Mouse (Mus musculus) thymus, adult 2 months (tissue): ENCODE measurements around the gene Abcg1.

Experiments
- CTCF ChIP-seq: fragments of 200-500 bp; IDR thresholded peaks from 2 replicates; pipeline ENCODE4 v1.5.1; 2012; ENCODE audit warnings: mild to moderate bottlenecking, control low read depth, low read length, moderate library complexity, borderline replicate concordance; ENCODE audit not compliant: control insufficient read depth, poor library complexity, insufficient read depth; ENCODE audit errors: extremely low read depth
- POLR2A ChIP-seq: fragments of 200-500 bp; IDR thresholded peaks from 2 replicates; pipeline ENCODE4 v1.6.1; 2012; ENCODE audit warnings: mild to moderate bottlenecking, low read length, control low read depth, moderate library complexity; ENCODE audit not compliant: control insufficient read depth, poor library complexity, insufficient read depth; ENCODE audit errors: extremely low read depth

GRCm38 (mm10) chr17:31163821-31164220 lies 106.3 kb downstream of the Abcg1 start:
- TF ChIP-seq POLR2A (no peak), CTCF (0 out of 2 replicates have a peak, but pooled peaks have one; percentile 33)
